Mouse (Mus musculus): ENCODE measurements at regions not wholly inside any gene's neighbourhood (a gene's known extent, or its start where the extent isn't known, plus 50 kb on each side); places are given as distances from the start of the nearest gene placed in this dataset.

DNA sequence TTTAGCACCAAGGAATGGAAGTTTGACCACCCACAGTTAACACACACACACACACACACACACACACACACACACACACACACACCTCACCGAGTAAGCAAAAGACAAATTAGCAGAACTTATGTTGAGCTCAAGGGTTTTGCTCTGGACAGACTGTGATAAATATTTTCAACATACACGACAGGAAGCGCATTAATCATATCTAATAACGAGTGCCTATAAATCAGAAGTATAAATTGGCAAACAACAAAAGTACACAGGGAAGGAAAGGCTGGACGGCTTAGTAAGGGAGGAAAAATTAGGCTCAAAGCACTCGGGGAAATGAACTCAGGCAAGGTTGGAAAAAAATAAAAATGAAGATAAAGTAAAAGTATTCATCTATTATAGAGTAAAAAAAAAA is 50.8 kb upstream of the Mphosph6 start:
- TF ChIP-seq CTCF (IDR thresholded peaks at IDR 0.05; ENCODE audit: low read depth) (no peak), EP300 (IDR thresholded peaks at IDR 0.05; ENCODE audit: low read depth) (no peak)
